Mouse (Mus musculus): ENCODE results near the gene Mdfi.

GRCm38 (mm10) chr17:47831161-47831560, 3.3 kb downstream of the Mdfi start:
- no peak for TF ChIP-seq CTCF (IDR thresholded peaks at IDR 0.05; ENCODE audit: extremely low read depth, insufficient read depth, low read length)
- TF ChIP-seq POLR2A (IDR thresholded peaks at IDR 0.05; ENCODE audit: extremely low read depth, insufficient read depth, low read length): no peak

Data from cortical plate, adult 2 months (tissue).